Mouse (Mus musculus): ENCODE measurements at regions not wholly inside any gene's neighbourhood (a gene's known extent, or its start where the extent isn't known, plus 50 kb on each side); places are given as distances from the start of the nearest gene placed in this dataset.

DNA sequence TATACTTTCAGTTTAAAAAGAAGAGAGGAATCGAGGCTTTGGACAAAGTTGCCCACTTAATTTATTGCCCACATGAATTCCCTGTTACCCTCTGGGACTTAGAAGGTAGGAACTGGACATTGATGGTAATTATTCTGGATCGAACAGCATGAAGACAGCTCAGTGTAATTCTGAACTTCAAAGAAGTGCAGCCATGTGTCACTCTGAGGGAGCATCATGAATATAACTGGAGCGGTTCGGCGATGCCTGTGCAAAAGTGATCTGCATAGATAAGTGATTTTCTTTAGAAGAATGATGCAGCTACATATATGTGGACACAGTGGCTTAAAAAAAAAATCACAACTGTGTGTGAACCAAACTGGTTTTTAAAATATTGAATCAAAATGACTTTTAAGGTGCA lies 449.5 kb downstream of the Rapgef2 start:
- no peak for ATAC-seq (replicated peaks in 1 of 2; ENCODE audit: insufficient read depth in 1 of 2, low FRiP score in 2 of 2, low TSS enrichment in 1 of 2, low read depth in 1 of 2, poor library complexity in 2 of 2, severe bottlenecking in 2 of 2)

DNA sequence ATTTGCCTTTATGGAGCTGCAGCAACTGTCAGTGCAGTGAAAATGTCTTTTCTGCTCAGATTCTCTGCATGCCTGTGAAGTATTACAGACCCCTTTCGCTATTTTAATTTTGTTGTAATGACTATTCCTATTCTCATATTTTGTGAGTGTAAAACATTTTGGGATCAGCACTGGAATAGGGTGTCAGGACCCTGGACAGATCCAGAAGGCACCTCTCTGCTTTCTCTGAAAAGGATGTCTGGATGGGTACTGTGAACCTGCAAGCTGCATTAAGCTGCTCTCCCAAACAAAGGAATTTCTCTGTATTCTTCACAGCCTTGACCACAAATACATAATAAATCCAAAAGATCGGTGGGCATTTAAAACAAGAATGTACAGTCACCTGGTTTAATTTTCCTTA lies 460.8 kb downstream of the Rapgef2 start:
- ATAC-seq (replicated peaks in 1 of 2; ENCODE audit: insufficient read depth in 1 of 2, low FRiP score in 2 of 2, low TSS enrichment in 1 of 2, low read depth in 1 of 2, poor library complexity in 2 of 2, severe bottlenecking in 2 of 2): no peak

DNA sequence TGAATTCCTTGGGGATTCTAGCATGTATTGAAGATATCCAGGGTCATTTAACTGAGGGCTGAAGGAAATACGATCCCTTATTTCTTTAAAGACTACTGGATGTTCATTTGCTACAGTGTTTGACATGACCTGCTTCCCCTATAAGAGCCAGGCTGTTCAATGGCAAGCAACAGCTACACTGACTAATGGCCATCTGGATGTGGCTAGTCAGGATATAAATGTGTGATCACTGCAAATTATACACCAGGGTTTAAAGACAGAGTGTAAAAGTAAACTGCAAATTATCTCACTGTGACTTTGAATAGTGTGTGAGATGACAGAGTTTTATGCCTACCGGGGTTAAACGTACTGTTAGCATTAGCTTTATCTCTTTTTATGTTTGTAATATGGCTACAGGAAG lies 473.9 kb downstream of the Rapgef2 start:
- ATAC-seq (replicated peaks in 1 of 2; ENCODE audit: insufficient read depth in 1 of 2, low FRiP score in 2 of 2, low TSS enrichment in 1 of 2, low read depth in 1 of 2, poor library complexity in 2 of 2, severe bottlenecking in 2 of 2): no peak

- no peak for ATAC-seq (replicated peaks in 1 of 2; ENCODE audit: insufficient read depth in 1 of 2, low FRiP score in 2 of 2, low TSS enrichment in 1 of 2, low read depth in 1 of 2, poor library complexity in 2 of 2, severe bottlenecking in 2 of 2)
Observed at GRCm38 (mm10) chr3:78810431-78811152, 475.7 kb downstream of the Rapgef2 start.

GRCm38 (mm10) chr3:78803176-78803575 lies 483.1 kb downstream of the Rapgef2 start:
- no peak for ATAC-seq (replicated peaks in 1 of 2; ENCODE audit: insufficient read depth in 1 of 2, low FRiP score in 2 of 2, low TSS enrichment in 1 of 2, low read depth in 1 of 2, poor library complexity in 2 of 2, severe bottlenecking in 2 of 2)

- ATAC-seq (replicated peaks in 1 of 2; ENCODE audit: insufficient read depth in 1 of 2, low FRiP score in 2 of 2, low TSS enrichment in 1 of 2, low read depth in 1 of 2, poor library complexity in 2 of 2, severe bottlenecking in 2 of 2): no peak
Observed at GRCm38 (mm10) chr3:78795951-78796455, 490.3 kb downstream of the Rapgef2 start.

GRCm38 (mm10) chr3:78792440-78793057 lies 493.8 kb downstream of the Rapgef2 start:
- ATAC-seq (replicated peaks in 1 of 2; ENCODE audit: insufficient read depth in 1 of 2, low FRiP score in 2 of 2, low TSS enrichment in 1 of 2, low read depth in 1 of 2, poor library complexity in 2 of 2, severe bottlenecking in 2 of 2): no peak

GRCm38 (mm10) chr3:78782766-78783165 lies 503.6 kb downstream of the Rapgef2 start:
- no peak for ATAC-seq (replicated peaks in 1 of 2; ENCODE audit: insufficient read depth in 1 of 2, low FRiP score in 2 of 2, low TSS enrichment in 1 of 2, low read depth in 1 of 2, poor library complexity in 2 of 2, severe bottlenecking in 2 of 2)

GRCm38 (mm10) chr3:78755686-78756476 lies 530.4 kb downstream of the Rapgef2 start:
- no peak for ATAC-seq (replicated peaks in 1 of 2; ENCODE audit: insufficient read depth in 1 of 2, low FRiP score in 2 of 2, low TSS enrichment in 1 of 2, low read depth in 1 of 2, poor library complexity in 2 of 2, severe bottlenecking in 2 of 2)

DNA sequence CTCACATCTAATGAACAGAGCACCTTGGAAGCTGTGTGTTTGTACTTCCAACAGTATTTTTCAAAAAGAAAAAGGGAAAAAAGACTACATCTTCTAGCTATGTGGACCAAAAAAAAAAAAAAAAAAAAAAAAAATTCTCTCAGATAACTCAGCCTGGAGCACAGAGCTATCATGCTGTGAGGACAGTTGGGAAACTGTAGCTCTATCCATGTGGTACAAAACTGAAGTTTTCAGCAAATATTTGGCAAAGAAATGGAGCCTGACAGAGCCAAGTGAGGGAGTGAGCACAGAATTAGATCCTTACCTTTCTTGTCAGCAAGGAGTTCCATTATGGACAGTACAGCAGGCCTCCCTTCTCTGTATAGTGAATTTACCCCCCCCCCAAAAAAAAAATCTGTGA lies 550.2 kb downstream of the Rapgef2 start:
- ATAC-seq (replicated peaks in 1 of 2; ENCODE audit: insufficient read depth in 1 of 2, low FRiP score in 2 of 2, low TSS enrichment in 1 of 2, low read depth in 1 of 2, poor library complexity in 2 of 2, severe bottlenecking in 2 of 2): no peak

GRCm38 (mm10) chr3:78716691-78717090 lies 569.6 kb downstream of the Rapgef2 start:
- ATAC-seq (replicated peaks in 1 of 2; ENCODE audit: insufficient read depth in 1 of 2, low FRiP score in 2 of 2, low TSS enrichment in 1 of 2, low read depth in 1 of 2, poor library complexity in 2 of 2, severe bottlenecking in 2 of 2): no peak

GRCm38 (mm10) chr3:78707687-78708086 lies 578.6 kb downstream of the Rapgef2 start:
- ATAC-seq (replicated peaks in 1 of 2; ENCODE audit: insufficient read depth in 1 of 2, low FRiP score in 2 of 2, low TSS enrichment in 1 of 2, low read depth in 1 of 2, poor library complexity in 2 of 2, severe bottlenecking in 2 of 2): no peak

GRCm38 (mm10) chr3:78698936-78699335 lies 587.4 kb downstream of the Rapgef2 start:
- ATAC-seq (replicated peaks in 1 of 2; ENCODE audit: insufficient read depth in 1 of 2, low FRiP score in 2 of 2, low TSS enrichment in 1 of 2, low read depth in 1 of 2, poor library complexity in 2 of 2, severe bottlenecking in 2 of 2): no peak; a peak in 1 of 4 replicates

- no peak for ATAC-seq (replicated peaks in 1 of 2; ENCODE audit: insufficient read depth in 1 of 2, low FRiP score in 2 of 2, low TSS enrichment in 1 of 2, low read depth in 1 of 2, poor library complexity in 2 of 2, severe bottlenecking in 2 of 2)
Observed at GRCm38 (mm10) chr3:78691499-78691898, 594.8 kb downstream of the Rapgef2 start.

- ATAC-seq (replicated peaks in 1 of 2; ENCODE audit: insufficient read depth in 1 of 2, low FRiP score in 2 of 2, low TSS enrichment in 1 of 2, low read depth in 1 of 2, poor library complexity in 2 of 2, severe bottlenecking in 2 of 2): no peak
Observed at GRCm38 (mm10) chr3:78677656-78678055, 608.7 kb downstream of the Rapgef2 start.

- no peak for ATAC-seq (replicated peaks in 1 of 2; ENCODE audit: insufficient read depth in 1 of 2, low FRiP score in 2 of 2, low TSS enrichment in 1 of 2, low read depth in 1 of 2, poor library complexity in 2 of 2, severe bottlenecking in 2 of 2)
Observed at GRCm38 (mm10) chr3:78676806-78677205, 609.5 kb downstream of the Rapgef2 start.

- ATAC-seq (replicated peaks in 1 of 2; ENCODE audit: insufficient read depth in 1 of 2, low FRiP score in 2 of 2, low TSS enrichment in 1 of 2, low read depth in 1 of 2, poor library complexity in 2 of 2, severe bottlenecking in 2 of 2): no peak
Observed at GRCm38 (mm10) chr3:78674529-78675187, 611.7 kb downstream of the Rapgef2 start.

GRCm38 (mm10) chr3:78668050-78668449 lies 618.3 kb downstream of the Rapgef2 start:
- ATAC-seq (replicated peaks in 1 of 2; ENCODE audit: insufficient read depth in 1 of 2, low FRiP score in 2 of 2, low TSS enrichment in 1 of 2, low read depth in 1 of 2, poor library complexity in 2 of 2, severe bottlenecking in 2 of 2): no peak

Data from hematopoietic stem cell, adult 5-6 weeks (primary cell).